Mouse (Mus musculus) MEL (cell line): ENCODE results near the gene Mboat1.

Source experiments
- CTCF ChIP-seq, 3 experiments: IDR thresholded peaks in 2 of 3; conservative IDR thresholded peaks in 1 of 3; 2 replicates each; pipeline ENCODE4 v1.5.1; 2011 to 2012; ENCODE audit warnings: low read length in 3 of 3, low read depth in 2 of 3, mild to moderate bottlenecking in 2 of 3, improper control_type of control experiment in 1 of 3, inconsistent platforms in 1 of 3, mixed read lengths in 1 of 3, moderate library complexity in 1 of 3; ENCODE audit not compliant: control insufficient read depth in 1 of 3, insufficient read depth in 1 of 3, poor library complexity in 1 of 3, severe bottlenecking in 1 of 3
- EP300 ChIP-seq, 2 experiments: IDR thresholded peaks; 2 replicates each; pipeline ENCODE4 v1.6.1; 2011; ENCODE audit warnings: improper control_type of control experiment in 2 of 2, low read length in 2 of 2, low read depth in 1 of 2, mild to moderate bottlenecking in 1 of 2
- GATA1 ChIP-seq: IDR thresholded peaks from 2 replicates; pipeline ENCODE4 v1.6.1; 2011; ENCODE audit warnings: low read depth, low read length, improper control_type of control experiment
- KAT2A ChIP-seq: conservative IDR thresholded peaks from 2 replicates; pipeline ENCODE4 v1.6.1; 2012; ENCODE audit warnings: low read depth, low read length, improper control_type of control experiment, inconsistent platforms
- NRF1 ChIP-seq: IDR thresholded peaks from 2 replicates; pipeline ENCODE4 v1.6.1; 2014; ENCODE audit warnings: low read depth, mild to moderate bottlenecking, inconsistent platforms, low read length, improper control_type of control experiment, moderate library complexity; ENCODE audit not compliant: poor library complexity, insufficient read depth, severe bottlenecking
- POLR2A ChIP-seq, 2 experiments: IDR thresholded peaks; 2 replicates each; pipeline ENCODE4 v1.6.1; 2011 to 2012; ENCODE audit warnings: low read length in 2 of 2, mild to moderate bottlenecking in 2 of 2, control low read depth in 1 of 2, improper control_type of control experiment in 1 of 2, low read depth in 1 of 2, moderate library complexity in 1 of 2; ENCODE audit not compliant: control insufficient read depth in 1 of 2, insufficient read depth in 1 of 2, poor library complexity in 1 of 2
- RAD21 ChIP-seq: IDR thresholded peaks from 2 replicates; pipeline ENCODE4 v1.6.1; 2011; ENCODE audit warnings: mild to moderate bottlenecking, low read depth, low read length, improper control_type of control experiment

- TF ChIP-seq POLR2A (IDR thresholded peaks at IDR 0.05; ENCODE audit: control insufficient read depth in 1 of 2, insufficient read depth in 1 of 2, low read depth in 1 of 2, low read length in 2 of 2, poor library complexity in 1 of 2) (no peak), NRF1 (no peak), EP300 (IDR thresholded peaks at IDR 0.05; ENCODE audit: low read depth in 1 of 2, low read length in 2 of 2) (no peak), GATA1 (no peak), KAT2A (no peak), CTCF (IDR thresholded peaks at IDR 0.05 in 2 of 3, conservative IDR thresholded peaks at IDR 0.05 in 1 of 3; ENCODE audit: control insufficient read depth in 1 of 3, insufficient read depth in 1 of 3, low read depth in 2 of 3, low read length in 3 of 3, poor library complexity in 1 of 3, severe bottlenecking in 1 of 3) (no peak), RAD21 (no peak)
Measured at GRCm38 (mm10) chr13:30177356-30177755, 41.1 kb downstream of the Mboat1 start.
